Mouse (Mus musculus) embryonic fibroblast, embryonic 13.5 days (primary cell): ENCODE measurements at regions not wholly inside any gene's neighbourhood (a gene's known extent, or its start where the extent isn't known, plus 50 kb on each side); places are given as distances from the start of the nearest gene placed in this dataset.

Experiments
- CTCF ChIP-seq: IDR thresholded peaks from 2 replicates; pipeline ENCODE4 v1.5.1; 2011; ENCODE audit warnings: mild to moderate bottlenecking, control low read depth, low read length, moderate library complexity, borderline replicate concordance; ENCODE audit not compliant: insufficient read depth
- POLR2A ChIP-seq: IDR thresholded peaks from 2 replicates; pipeline ENCODE4 v1.6.1; 2011; ENCODE audit warnings: low read depth, mild to moderate bottlenecking, control low read depth, low read length, moderate library complexity

- TF ChIP-seq CTCF (no peak), POLR2A (no peak)
These were observed 55.9 kb upstream of the Gm9887 start for GRCm38 (mm10) chr12:69428108-69428507.
